Mouse (Mus musculus) layer of hippocampus, adult 9-11 months (tissue): ENCODE results near the gene Cdk6.
"Not testable (repeated sequence)": the region's sequence is repeated elsewhere in the genome, so short reads cannot be mapped to it uniquely, and the experiment has no call there.

Experiments used
- DNase-seq: peaks from one replicate; pipeline ENCODE4 v3.0.0; 2022

Cdk6 gene

GRCm38 (mm10) chr5:3341111-3341911, at the start of gene Cdk6:
Cdk6 (plus strand) TSS chr5:3341485.
- peak; percentile 10 for DNase-seq

- DNase-seq = no peak
Observed at GRCm38 (mm10) chr5:3293666-3294065, 47.6 kb upstream of the Cdk6 start.

GRCm38 (mm10) chr5:3300801-3301457, 40.4 kb upstream of the Cdk6 start:
- no peak for DNase-seq

GRCm38 (mm10) chr5:3301535-3301934, 39.8 kb upstream of the Cdk6 start:
- no peak for DNase-seq

GRCm38 (mm10) chr5:3303876-3304275, 37.4 kb upstream of the Cdk6 start:
- DNase-seq = no peak

- no peak for DNase-seq
Observed at GRCm38 (mm10) chr5:3306146-3306545, 35.1 kb upstream of the Cdk6 start.

- no peak for DNase-seq
Observed at GRCm38 (mm10) chr5:3309122-3309521, 32.2 kb upstream of the Cdk6 start.

- DNase-seq = no peak
Observed at GRCm38 (mm10) chr5:3309587-3309986, 31.7 kb upstream of the Cdk6 start.

- not testable (repeated sequence) for DNase-seq
Observed at GRCm38 (mm10) chr5:3311156-3311555, 30.1 kb upstream of the Cdk6 start.

- not testable (repeated sequence) for DNase-seq
Observed at GRCm38 (mm10) chr5:3317724-3318123, 23.6 kb upstream of the Cdk6 start.

GRCm38 (mm10) chr5:3320225-3320624, 21.1 kb upstream of the Cdk6 start:
- DNase-seq = no peak

GRCm38 (mm10) chr5:3322052-3322451, 19.2 kb upstream of the Cdk6 start:
- no peak for DNase-seq

- DNase-seq = no peak
Observed at GRCm38 (mm10) chr5:3324116-3324515, 17.2 kb upstream of the Cdk6 start.

- no peak for DNase-seq
Observed at GRCm38 (mm10) chr5:3329361-3329760, 11.9 kb upstream of the Cdk6 start.

GRCm38 (mm10) chr5:3330932-3331331, 10.4 kb upstream of the Cdk6 start:
- DNase-seq = no peak

- DNase-seq = not testable (repeated sequence)
Observed at GRCm38 (mm10) chr5:3333019-3333418, 8.3 kb upstream of the Cdk6 start.

- not testable (repeated sequence) for DNase-seq
Observed at GRCm38 (mm10) chr5:3340340-3341058, 786 bp upstream of the Cdk6 start.

GRCm38 (mm10) chr5:3341931-3342770, 866 bp downstream of the Cdk6 start:
- DNase-seq = peak; percentile 11

- DNase-seq = peak; percentile 15
Observed at GRCm38 (mm10) chr5:3342771-3343565, 1.7 kb downstream of the Cdk6 start.

GRCm38 (mm10) chr5:3343566-3344080, 2.3 kb downstream of the Cdk6 start:
- peak; percentile 18 for DNase-seq

GRCm38 (mm10) chr5:3344081-3344631, 2.9 kb downstream of the Cdk6 start:
- DNase-seq = peak; percentile 75
